Mouse (Mus musculus) B cell, adult 67 days (primary cell): ENCODE data around the gene B3gnt9. TPM values are rescaled to one million over a fixed set of nuclear protein-coding genes. Genes with fewer than 3 reads are reported as not detected.

ENCODE experiments used
- total RNA-seq, 2 experiments: library from RNA; stranded (reverse); gene quantifications; 4 replicates each; pipeline ENCODE4 v1.2.4; 2023

Gene B3gnt9
- total RNA-seq: 1 to 10 TPM; 1.1 to 1.7 TPM

GRCm38 (mm10) chr8:105254966-105255350 lies at the start of gene B3gnt9:
Gene B3gnt9, minus strand, starts transcription at chr8:105255153.

DNA sequence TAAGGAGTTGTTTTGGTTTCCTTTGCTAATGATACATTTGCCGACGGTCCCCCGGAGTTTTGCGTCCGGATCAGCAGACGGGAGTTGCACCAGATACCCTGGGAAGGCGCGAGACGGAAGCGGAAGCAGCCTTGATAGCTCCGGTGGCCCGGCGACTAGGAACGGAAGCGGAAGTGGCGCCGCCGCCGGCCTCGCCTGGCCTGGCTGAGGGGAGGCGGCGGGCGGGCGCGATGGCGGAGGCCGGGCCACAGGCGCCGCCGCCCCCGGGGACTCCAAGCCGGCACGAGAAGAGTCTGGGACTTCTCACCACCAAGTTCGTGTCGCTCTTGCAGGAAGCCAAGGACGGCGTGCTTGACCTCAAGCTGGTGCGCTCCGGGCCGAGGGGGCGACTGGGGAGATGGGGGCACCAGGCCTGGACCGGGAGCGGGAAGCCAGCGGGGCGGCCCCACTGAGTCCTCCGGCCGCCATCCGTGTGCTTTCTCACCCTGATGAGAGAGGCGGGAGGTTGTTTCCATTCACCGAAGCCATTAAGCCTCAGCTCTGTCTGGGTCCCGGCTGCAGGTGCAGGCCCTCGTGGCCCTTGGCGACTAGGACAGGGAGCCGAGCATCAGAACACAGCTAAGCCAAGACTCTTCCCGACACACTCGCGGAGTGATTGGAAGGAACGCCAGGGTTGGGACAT lies 42.7 kb upstream of the B3gnt9 start, which contains the start of gene E2f4:
Gene E2f4, plus strand, starts transcription at position 153 of the 682 bp plus-strand sequence.

GRCm38 (mm10) chr8:105295895-105296573 lies 41.1 kb upstream of the B3gnt9 start, which contains the start of gene Exoc3l:
Gene Exoc3l, minus strand, starts transcription at chr8:105296101.

DNA sequence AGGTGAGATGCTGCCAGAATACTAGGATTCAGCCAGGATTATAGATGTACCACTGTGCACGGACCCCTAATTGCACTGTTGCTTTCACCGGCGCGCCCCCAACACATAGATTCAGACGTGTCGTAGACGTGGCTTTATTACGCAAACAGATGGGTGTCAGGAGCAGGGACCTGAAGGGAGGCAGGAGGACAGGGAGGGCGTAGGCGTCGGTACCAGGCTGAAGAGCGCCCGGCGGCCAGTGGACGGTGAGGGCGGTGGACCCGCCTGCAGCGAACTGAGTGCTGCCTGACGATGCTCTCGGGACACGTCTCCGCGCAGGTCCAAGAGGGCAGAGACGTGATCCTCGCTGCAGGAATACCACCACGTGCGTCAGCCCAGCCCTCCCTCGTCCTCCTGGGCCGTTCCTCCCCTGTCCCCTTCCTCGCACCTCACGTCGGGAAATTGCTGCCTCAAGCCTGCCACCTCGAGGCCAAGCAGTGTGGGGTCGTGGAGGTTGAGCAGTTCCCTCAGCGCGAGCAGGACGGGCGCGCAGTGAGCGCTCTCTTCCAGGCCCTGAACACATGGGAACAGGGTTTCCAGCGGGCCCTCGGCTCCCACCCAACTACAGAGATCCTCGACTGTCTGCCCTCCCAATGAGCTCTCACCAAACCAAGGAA lies 35.0 kb upstream of the B3gnt9 start, which contains the start of gene 4931428F04Rik:
Gene 4931428F04Rik, minus strand, starts transcription at position 60 of the 656 bp plus-strand sequence.

GRCm38 (mm10) chr8:105275840-105276239 lies 20.9 kb upstream of the B3gnt9 start, which contains the start of gene Nol3:
Gene Nol3, plus strand, starts transcription at chr8:105276140.

GRCm38 (mm10) chr8:105269461-105269947 lies 14.6 kb upstream of the B3gnt9 start, which contains the start of gene Hsf4:
Gene Hsf4, plus strand, starts transcription at chr8:105269801.

GRCm38 (mm10) chr8:105264024-105264982 lies 9.3 kb upstream of the B3gnt9 start, which contains the start of the genes Tradd and Fbxl8:
Gene Tradd, minus strand, starts transcription at chr8:105264609.
Gene Fbxl8, plus strand, starts transcription at chr8:105264648.

GRCm38 (mm10) chr8:105224413-105225271 lies 30.3 kb downstream of the B3gnt9 start, which contains the start of gene D230025D16Rik:
Gene D230025D16Rik, plus strand, starts transcription at chr8:105225145.

Other genes starting within 250 kb of the B3gnt9 start
- not detected for gene Ces3a, start 206.6 kb downstream of the B3gnt9 start, total RNA-seq
- gene Ces3b, start 171.4 kb downstream of the B3gnt9 start, total RNA-seq: not detected
- not detected for gene Ces4a, start 123.4 kb downstream of the B3gnt9 start, total RNA-seq
- gene Cbfb, start 84.5 kb downstream of the B3gnt9 start, total RNA-seq: 10 to 100 TPM; 96.5 to 98.2 TPM
- gene D230025D16Rik, start 30.0 kb downstream of the B3gnt9 start, total RNA-seq: 10 to 100 TPM; 20.0 to 24.8 TPM
- gene Tradd, start 9.5 kb upstream of the B3gnt9 start, total RNA-seq: 10 to 100 TPM; 25.4 to 28.9 TPM
- 10 to 100 TPM in 1 of 2 experiments, 1 to 10 TPM in 1; 9.8 to 11.9 TPM for gene Fbxl8, start 9.5 kb upstream of the B3gnt9 start, total RNA-seq
- gene Hsf4, start 14.6 kb upstream of the B3gnt9 start, total RNA-seq: under 1 TPM in 1 of 2 experiments, not detected in 1; 0.59 TPM
- not detected for gene Nol3, start 21.0 kb upstream of the B3gnt9 start, total RNA-seq
- 1 to 10 TPM; 5.4 to 5.9 TPM for gene 4931428F04Rik, start 34.7 kb upstream of the B3gnt9 start, total RNA-seq
- gene Exoc3l, start 40.9 kb upstream of the B3gnt9 start, total RNA-seq: 1 to 10 TPM; 1.3 to 2.1 TPM
- 10 to 100 TPM; 96.4 to 98.1 TPM for gene E2f4, start 42.5 kb upstream of the B3gnt9 start, total RNA-seq
- 1 to 10 TPM; 3.6 to 5.5 TPM for gene Elmo3, start 50.4 kb upstream of the B3gnt9 start, total RNA-seq
- gene Lrrc29, start 71.1 kb upstream of the B3gnt9 start, total RNA-seq: 10 to 100 TPM in 1 of 2 experiments, 1 to 10 TPM in 1; 5.4 to 13.3 TPM
- 10 to 100 TPM; 28.9 to 33.3 TPM for gene Tmem208, start 71.2 kb upstream of the B3gnt9 start, total RNA-seq
- 10 to 100 TPM; 39.5 to 39.7 TPM for gene Fhod1, start 92.8 kb upstream of the B3gnt9 start, total RNA-seq
- gene Slc9a5, start 93.7 kb upstream of the B3gnt9 start, total RNA-seq: 1 to 10 TPM in 1 of 2 experiments, under 1 TPM in 1; 0.89 to 1.5 TPM
- not detected for gene Plekhg4, start 118.1 kb upstream of the B3gnt9 start, total RNA-seq
- gene Kctd19, start 158.3 kb upstream of the B3gnt9 start, total RNA-seq: not detected
- not detected for gene Lrrc36, start 158.4 kb upstream of the B3gnt9 start, total RNA-seq
- 1 to 10 TPM in 1 of 2 experiments, under 1 TPM in 1; 0.56 to 1.3 TPM for gene Tppp3, start 216.4 kb upstream of the B3gnt9 start, total RNA-seq
- gene Zdhhc1, start 241.7 kb upstream of the B3gnt9 start, total RNA-seq: 1 to 10 TPM; 4.0 to 5.3 TPM